Mouse (Mus musculus) lung, postnatal 14 days (tissue): ENCODE data around the gene Dscaml1.
A peak's percentile ranks its signal among the peaks of the same experiment; 100 is the strongest.

Experiments
- DNase-seq: peaks from one replicate; pipeline ENCODE4 v3.0.0; 2021

Dscaml1 gene

DNA sequence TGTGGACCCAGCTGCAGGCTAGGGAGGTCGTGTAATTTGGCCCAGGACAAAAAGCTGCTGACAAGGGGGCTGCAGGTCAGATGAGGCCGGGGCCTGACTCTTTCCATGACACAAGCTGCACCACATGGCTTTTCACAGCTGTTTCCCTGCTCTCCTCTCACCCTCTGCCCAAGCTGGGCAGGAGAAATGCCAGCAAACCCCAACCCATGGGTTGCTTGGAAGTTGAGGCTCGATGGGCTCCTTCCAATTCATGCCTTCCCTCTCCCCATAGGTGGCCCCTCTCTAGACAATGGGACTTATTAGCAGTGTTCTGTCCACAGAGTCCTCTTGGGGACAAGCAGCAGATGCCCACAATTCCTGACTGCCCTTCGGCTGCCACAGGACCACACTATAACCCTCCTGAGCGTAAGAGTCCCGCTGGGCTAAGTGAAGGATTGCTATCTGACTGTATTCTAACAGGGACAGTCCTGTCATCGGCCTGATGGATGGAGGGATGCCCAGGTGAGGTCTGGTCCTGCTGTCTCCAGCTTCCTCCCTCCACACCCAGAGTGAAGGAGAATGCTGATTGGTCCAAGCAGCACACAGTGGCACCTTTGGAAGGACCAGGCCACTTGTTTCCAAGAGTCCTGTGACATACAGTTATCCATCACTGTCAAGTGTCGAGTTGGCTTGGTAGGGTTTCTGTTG, 365.2 kb downstream of the Dscaml1 start:
- DNase-seq: no peak

- no peak for DNase-seq
Observed at GRCm38 (mm10) chr9:45792235-45792634, 365.8 kb downstream of the Dscaml1 start.

DNA sequence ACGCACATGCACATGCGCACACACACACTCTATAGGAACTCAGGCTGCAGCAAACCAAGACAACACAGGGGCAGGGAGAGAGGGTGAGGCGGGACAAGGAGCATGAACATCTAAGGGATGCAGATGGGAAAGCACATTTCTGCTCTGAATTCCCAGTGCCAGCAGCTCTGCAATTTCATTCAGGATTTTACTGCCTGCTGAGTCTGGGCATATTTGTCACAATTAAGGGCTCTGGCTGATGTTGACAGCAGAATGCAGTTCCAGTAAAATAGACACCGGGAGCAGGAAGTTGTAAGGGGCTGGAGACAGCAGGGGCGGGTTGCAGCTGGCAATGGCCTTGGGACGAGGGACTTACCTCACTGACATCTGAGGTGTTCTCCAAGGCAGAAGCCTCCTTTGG, 367.3 kb downstream of the Dscaml1 start:
- DNase-seq: no peak

GRCm38 (mm10) chr9:45795722-45796121, 369.3 kb downstream of the Dscaml1 start:
- DNase-seq: peak; percentile 23

- DNase-seq: no peak
Observed at GRCm38 (mm10) chr9:45797271-45797670, 370.8 kb downstream of the Dscaml1 start.

DNA sequence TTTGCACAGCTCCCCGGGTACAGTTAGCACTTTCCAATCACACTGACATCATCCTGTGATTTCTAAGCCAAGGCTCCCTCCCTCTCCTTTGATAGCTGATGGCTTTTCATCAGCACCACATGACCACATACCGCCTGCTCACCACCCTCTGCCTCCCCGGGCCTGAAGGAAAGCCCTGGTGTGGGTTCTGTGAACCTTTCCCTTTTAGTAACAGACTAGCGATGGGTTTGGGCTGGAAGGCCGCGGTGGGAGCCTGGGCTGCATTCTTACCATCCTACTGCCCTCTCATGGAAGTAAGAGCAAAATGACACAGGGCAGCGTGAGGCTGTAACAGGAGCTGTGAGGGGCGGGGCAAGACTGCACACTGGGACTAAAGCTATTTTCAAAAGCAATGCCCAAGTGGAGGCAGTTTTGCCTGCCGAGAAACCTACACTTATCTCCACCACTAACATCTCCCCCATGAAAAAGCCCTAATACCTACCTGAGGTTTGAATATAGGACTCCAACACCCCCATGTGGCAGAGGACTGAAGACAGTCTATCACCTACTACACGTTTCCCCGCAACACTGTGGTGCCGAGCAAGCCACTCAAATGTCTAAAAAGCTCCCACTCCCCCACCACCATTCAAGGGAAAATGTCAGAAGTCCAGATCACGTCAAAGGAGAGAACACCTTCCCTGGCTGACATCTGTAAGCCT, 372.2 kb downstream of the Dscaml1 start:
- peak; percentile 17 for DNase-seq

- DNase-seq: no peak
Observed at GRCm38 (mm10) chr9:45799402-45799801, 373.0 kb downstream of the Dscaml1 start.
